Mouse (Mus musculus) cerebellum, adult 2 months (tissue): ENCODE results near the gene Ppp6r3.

ENCODE experiments used
- CTCF ChIP-seq: fragments of 200-500 bp; IDR thresholded peaks from 2 replicates; pipeline ENCODE4 v1.5.1; 2011; ENCODE audit warnings: low read depth, mild to moderate bottlenecking, control low read depth, low read length, moderate library complexity, borderline replicate concordance; ENCODE audit not compliant: insufficient read depth
- POLR2A ChIP-seq: fragments of 200-500 bp; IDR thresholded peaks from 2 replicates; pipeline ENCODE4 v1.6.1; 2011; ENCODE audit warnings: low read length, control low read depth, borderline replicate concordance; ENCODE audit not compliant: insufficient read depth

DNA sequence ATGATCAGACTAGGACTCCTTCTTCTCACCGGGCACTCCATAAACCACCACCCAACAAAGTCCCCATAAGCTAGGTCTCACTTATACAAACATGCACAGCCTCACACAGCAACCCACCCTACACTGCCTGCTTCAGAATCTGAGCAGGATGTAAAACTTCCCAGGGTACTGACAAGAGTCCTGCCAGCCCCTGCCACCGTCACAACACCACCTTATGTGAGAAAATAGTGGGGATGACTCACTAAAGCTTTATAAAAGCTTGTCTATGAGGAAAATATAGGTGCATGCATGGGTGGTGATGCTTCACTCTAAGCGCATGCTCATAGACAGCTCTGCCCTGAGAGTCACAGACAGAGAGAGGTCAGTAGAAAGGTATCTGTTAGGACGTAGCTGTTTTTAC lies 85.7 kb downstream of the Ppp6r3 start:
- TF ChIP-seq POLR2A (no peak), CTCF (no peak)
